Mouse (Mus musculus): ENCODE results near the gene Pole.

GRCm38 (mm10) chr5:110379086-110379485 lies 93.0 kb downstream of the Pole start:
- TF ChIP-seq POLR2A (IDR thresholded peaks at IDR 0.05; ENCODE audit: borderline replicate concordance, control insufficient read depth, low read depth, low read length), result no peak
- no peak for TF ChIP-seq CTCF (IDR thresholded peaks at IDR 0.05; ENCODE audit: control insufficient read depth, insufficient read depth, low read length)
